Mouse (Mus musculus) kidney, postnatal 0 days (tissue): ENCODE measurements around the gene Cacnb4. TPM values are rescaled to one million over a fixed set of nuclear protein-coding genes. Genes with fewer than 3 reads are reported as not detected.

Experiments used
- ATAC-seq: fragments of 200-750 bp; cut with Nextera tagmentation; replicated peaks from 2 replicates; pipeline ENCODE4 v1.8.0; 2017; ENCODE audit warnings: low read depth, moderate number of reproducible peaks, moderate TSS enrichment, moderate library complexity; ENCODE audit not compliant: low FRiP score
- DNase-seq: peaks from one replicate; pipeline ENCODE4 v3.0.0-alpha.2; 2016; ENCODE audit warnings: low spot score
- H3K27ac ChIP-seq: fragments of 300-500 bp; sonication (generic); 2 replicates; pipeline ENCODE4 v1.5.1; 2014; ENCODE audit warnings: mild to moderate bottlenecking
- H3K27me3 ChIP-seq: fragments of 300-500 bp; sonication (generic); 2 replicates; pipeline ENCODE4 v1.6.1; 2014; ENCODE audit warnings: low read length, mixed read lengths; ENCODE audit not compliant: insufficient read depth
- H3K36me3 ChIP-seq: fragments of 300-500 bp; sonication (generic); 2 replicates; pipeline ENCODE4 v1.6.1; 2014; ENCODE audit warnings: low read length, mixed read lengths; ENCODE audit not compliant: insufficient read depth
- H3K4me1 ChIP-seq: fragments of 300-500 bp; sonication (generic); replicated peaks from 2 replicates; pipeline ENCODE4 v1.6.1; 2014; ENCODE audit warnings: antibody characterized with exemption, low read length, mixed read lengths; ENCODE audit not compliant: insufficient read depth
- H3K4me2 ChIP-seq: fragments of 300-500 bp; sonication (generic); 2 replicates; pipeline ENCODE4 v1.6.1; 2014; ENCODE audit warnings: mild to moderate bottlenecking, low read length, moderate library complexity, mixed read lengths
- H3K4me3 ChIP-seq: fragments of 300-500 bp; sonication (generic); replicated peaks from 2 replicates; pipeline ENCODE4 v1.5.1; 2014; ENCODE audit warnings: low read depth, low read length
- H3K9ac ChIP-seq: fragments of 300-500 bp; sonication (generic); 2 replicates; pipeline ENCODE4 v1.6.1; 2014; ENCODE audit warnings: low read depth, low read length
- H3K9me3 ChIP-seq: fragments of 300-500 bp; sonication (generic); replicated peaks from 2 replicates; pipeline ENCODE4 v1.6.1; 2016; ENCODE audit warnings: low read length, inconsistent platforms, mixed read lengths
- CTCF ChIP-seq: IDR thresholded peaks from 2 replicates; pipeline ENCODE4 v1.5.1; 2016; ENCODE audit warnings: antibody characterized with exemption, low read depth, mild to moderate bottlenecking, moderate library complexity
- WGBS: fragments of 180-500 bp; shearing (Covaris S2); extraction: QIAGEN DNeasy Blood & Tissue Kit; methylation state at CpG from one replicate; pipeline ENCODE4 v1.1.7; 2014; 5-methylcytosine and 5-hydroxymethylcytosine counted together
- polyA plus RNA-seq: library from polyadenylated mRNA; unstranded; fragments of >200 nt; fragmentation: Nextera tagmentation; extraction: Ambion mirVana; gene quantifications from 2 replicates; pipeline ENCODE4 v1.2.1, GENCODE M21; 2015

The Cacnb4 gene
- polyA plus RNA-seq, 1 experiment from 2014 or later, result 2.0 TPM

- Histone ChIP-seq H3K4me3 (no peak overlapping the region), H3K9ac (no peak overlapping the region), H3K36me3 (no peaks in the 10 kb centered on the region), H3K9me3 (no peaks in the 10 kb centered on the region), H3K4me1 (0 out of 2 replicates have a peak, but pooled peaks cover 6% of the 10 kb centered on the region), H3K27ac (no peak overlapping the region), H3K27me3 (peaks cover 4% of the 10 kb centered on the region; the same call in 1 of the 2 replicates), H3K4me2 (peak overlapping the region; percentile 94)
- WGBS, result 7% methylated on average over 6 of the region's 6 CpGs
- no peak for TF ChIP-seq CTCF
- ATAC-seq (no peak), DNase-seq (no peak)
Measured at GRCm38 (mm10) chr2:52676913-52677303, 277 bp upstream of the Cacnb4 start.

GRCm38 (mm10) chr2:52675278-52675987 is 1.2 kb downstream of the Cacnb4 start:
- Histone ChIP-seq H3K27ac (peak overlapping the region; percentile 62; the same call in 1 of the 2 replicates), H3K4me3 (peak overlapping the region; percentile 71), H3K4me2 (peak overlapping the region; percentile 94), H3K27me3 (peaks cover 4% of the 10 kb centered on the region; the same call in 1 of the 2 replicates), H3K36me3 (no peaks in the 10 kb centered on the region), H3K9ac (peak overlapping the region; percentile 66), H3K4me1 (0 out of 2 replicates have a peak, but pooled peaks cover 6% of the 10 kb centered on the region), H3K9me3 (no peaks in the 10 kb centered on the region)
- no peak for TF ChIP-seq CTCF
- peak; percentile 47 for ATAC-seq
- under 1% methylated on average over 35 of the region's 42 CpGs for WGBS
- DNase-seq, result no peak

DNA sequence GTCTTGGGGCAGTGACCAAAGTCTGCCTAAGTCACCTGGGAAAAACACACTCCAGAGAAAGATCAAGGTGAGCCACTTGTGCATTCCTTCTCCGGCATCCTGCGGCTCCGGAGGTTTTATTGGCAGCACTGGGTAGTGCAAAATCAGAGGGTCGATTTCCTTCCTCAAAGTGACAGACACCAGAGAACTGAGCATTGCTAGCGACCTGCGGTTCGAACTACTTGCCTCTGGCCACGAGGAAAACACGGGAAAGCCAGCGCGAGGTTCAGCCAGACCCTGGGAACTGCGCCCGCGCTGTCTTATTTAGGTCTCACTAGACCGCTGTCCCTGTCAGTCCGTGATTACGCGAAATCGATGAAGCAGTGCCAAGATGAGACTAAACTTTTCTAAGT is 1.7 kb downstream of the Cacnb4 start:
- Histone ChIP-seq H3K27ac (no peak overlapping the region), H3K4me1 (0 out of 2 replicates have a peak, but pooled peaks cover 6% of the 10 kb centered on the region), H3K36me3 (no peaks in the 10 kb centered on the region), H3K9ac (no peak overlapping the region), H3K4me3 (peak overlapping the region; percentile 71), H3K4me2 (peak overlapping the region; percentile 94), H3K9me3 (no peaks in the 10 kb centered on the region), H3K27me3 (peaks cover 4% of the 10 kb centered on the region; the same call in 1 of the 2 replicates)
- TF ChIP-seq CTCF, result no peak
- WGBS, result 1% methylated on average over 19 of the region's 19 CpGs
- DNase-seq, result no peak
- ATAC-seq, result no peak

DNA sequence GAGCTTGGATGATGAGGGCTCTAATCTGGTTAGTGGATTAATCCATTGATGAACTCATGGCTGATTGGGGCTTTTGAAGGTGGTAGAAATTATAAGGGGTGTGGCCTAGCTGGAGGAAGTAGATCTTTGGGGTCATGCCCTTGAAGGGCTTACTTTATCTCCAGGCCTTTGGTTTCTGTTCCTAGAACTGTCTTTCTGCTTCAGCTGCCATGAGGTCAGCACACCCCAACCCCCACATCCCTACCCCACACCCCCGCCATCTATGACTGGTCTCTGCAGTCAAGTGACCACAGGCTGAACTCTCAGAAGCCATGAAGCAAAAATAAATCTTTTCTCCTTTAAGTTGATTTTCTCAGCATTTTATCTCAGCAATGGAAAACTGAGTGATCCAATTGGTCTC is 3.5 kb downstream of the Cacnb4 start:
- Histone ChIP-seq H3K4me1 (0 out of 2 replicates have a peak, but pooled peaks cover 6% of the 10 kb centered on the region), H3K4me3 (no peak overlapping the region), H3K27me3 (peaks cover 4% of the 10 kb centered on the region; the same call in 1 of the 2 replicates), H3K27ac (no peak overlapping the region), H3K9ac (no peak overlapping the region), H3K4me2 (no peak overlapping the region), H3K36me3 (no peaks in the 10 kb centered on the region), H3K9me3 (no peaks in the 10 kb centered on the region)
- no peak for DNase-seq
- ATAC-seq, result no peak
- 63% methylated on average over 1 of the region's 1 CpGs for WGBS
- TF ChIP-seq CTCF, result no peak

GRCm38 (mm10) chr2:52670733-52671132 is 5.9 kb downstream of the Cacnb4 start:
- DNase-seq, result no peak
- Histone ChIP-seq H3K9me3 (no peaks in the 10 kb centered on the region), H3K9ac (no peak overlapping the region), H3K27ac (no peak overlapping the region), H3K4me1 (0 out of 2 replicates have a peak, but pooled peaks cover 6% of the 10 kb centered on the region), H3K4me2 (no peak overlapping the region), H3K36me3 (no peaks in the 10 kb centered on the region), H3K27me3 (peaks cover 4% of the 10 kb centered on the region; the same call in 1 of the 2 replicates), H3K4me3 (no peak overlapping the region)
- WGBS, result 90% methylated on average over 5 of the region's 5 CpGs
- no peak for ATAC-seq
- TF ChIP-seq CTCF, result no peak

DNA sequence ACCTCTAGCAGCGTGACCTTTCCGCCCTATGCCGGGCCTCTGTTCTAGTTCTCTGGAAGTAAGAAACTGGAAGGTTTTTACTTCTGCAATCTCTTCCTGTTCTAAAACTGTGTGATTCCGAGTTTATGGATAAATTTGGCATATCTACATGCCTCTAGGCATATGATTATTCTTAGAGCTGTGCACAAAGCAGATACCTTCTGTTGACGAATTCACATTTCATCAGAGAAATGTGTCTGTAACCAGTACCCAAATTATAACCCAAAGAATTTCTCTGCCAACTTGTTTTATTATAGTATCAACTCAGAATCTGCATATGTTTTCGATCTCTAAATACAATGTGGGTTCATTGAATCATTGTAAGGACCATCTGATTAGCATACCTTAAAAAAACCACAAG is 8.2 kb downstream of the Cacnb4 start:
- DNase-seq (no peak), ATAC-seq (no peak)
- no peaks in the 10 kb centered on the region for H3K27me3 ChIP-seq
- no peaks in the 10 kb centered on the region for H3K9me3 ChIP-seq
- H3K4me3 ChIP-seq, result no peak overlapping the region
- TF ChIP-seq CTCF, result no peak
- H3K36me3 ChIP-seq, result no peaks in the 10 kb centered on the region
- H3K4me2 ChIP-seq, result no peak overlapping the region
- WGBS, result 90% methylated on average over 6 of the region's 6 CpGs
- H3K4me1 ChIP-seq, result no peaks in the 10 kb centered on the region
- no peak overlapping the region for H3K9ac ChIP-seq
- no peak overlapping the region for H3K27ac ChIP-seq
